Mouse (Mus musculus) fibroblast of lung, adult 2 months (primary cell): ENCODE data around the gene Lhfpl4.

Experiments
- DNase-seq: peaks from one replicate; pipeline ENCODE4 v3.0.0-alpha.2; 2011; ENCODE audit warnings: low read depth

Gene Lhfpl4

GRCm38 (mm10) chr6:113168316-113168975 lies 26.7 kb downstream of the Lhfpl4 start:
- DNase-seq: no peak

GRCm38 (mm10) chr6:113166661-113167251 lies 28.4 kb downstream of the Lhfpl4 start:
- DNase-seq: peak; percentile 85

GRCm38 (mm10) chr6:113163513-113163912 lies 31.7 kb downstream of the Lhfpl4 start:
- DNase-seq: no peak

GRCm38 (mm10) chr6:113161982-113162381 lies 33.2 kb downstream of the Lhfpl4 start:
- DNase-seq: no peak

- no peak for DNase-seq
Observed at GRCm38 (mm10) chr6:113160106-113160505, 35.1 kb downstream of the Lhfpl4 start.

- DNase-seq: no peak
Observed at GRCm38 (mm10) chr6:113156064-113156463, 39.1 kb downstream of the Lhfpl4 start.

GRCm38 (mm10) chr6:113154886-113155285 lies 40.3 kb downstream of the Lhfpl4 start:
- DNase-seq: no peak

GRCm38 (mm10) chr6:113154071-113154470 lies 41.1 kb downstream of the Lhfpl4 start:
- DNase-seq: no peak

- DNase-seq: no peak
Observed at GRCm38 (mm10) chr6:113145249-113145648, 49.9 kb downstream of the Lhfpl4 start.

GRCm38 (mm10) chr6:113144764-113145163 lies 50.4 kb downstream of the Lhfpl4 start:
- no peak for DNase-seq

GRCm38 (mm10) chr6:113141389-113142094 lies 53.6 kb downstream of the Lhfpl4 start:
- no peak for DNase-seq

- DNase-seq: peak; percentile 20
Observed at GRCm38 (mm10) chr6:113133360-113133759, 61.8 kb downstream of the Lhfpl4 start.

- no peak for DNase-seq
Observed at GRCm38 (mm10) chr6:113120806-113121205, 74.4 kb downstream of the Lhfpl4 start.
